Mouse (Mus musculus) limb, embryonic 14.5 days (tissue): ENCODE results near the gene Hcrtr1. TPM values are rescaled to one million over a fixed set of nuclear protein-coding genes. Genes with fewer than 3 reads are reported as not detected.
A peak's percentile ranks its signal among the peaks of the same experiment; 100 is the strongest.

Experiments
- ATAC-seq: fragments of 200-750 bp; cut with Nextera tagmentation; 2 replicates; pipeline ENCODE4 v1.8.0; 2017; ENCODE audit warnings: low read depth, moderate number of reproducible peaks, moderate TSS enrichment; ENCODE audit not compliant: low FRiP score
- DNase-seq: peaks from one replicate; pipeline ENCODE4 v3.0.0-alpha.2; 2015; ENCODE audit warnings: low spot score
- H3K27ac ChIP-seq: fragments of 300-500 bp; sonication (generic); replicated peaks from 2 replicates; pipeline ENCODE4 v1.5.1; 2014; ENCODE audit warnings: low read depth, mild to moderate bottlenecking, low read length, moderate library complexity, mixed read lengths
- H3K27me3 ChIP-seq: fragments of 300-500 bp; sonication (generic); 2 replicates; pipeline ENCODE4 v1.6.1; 2014; ENCODE audit warnings: low read length, mixed read lengths; ENCODE audit not compliant: control insufficient read depth, insufficient read depth
- H3K36me3 ChIP-seq: fragments of 300-500 bp; sonication (generic); 2 replicates; pipeline ENCODE4 v1.6.1; 2014; ENCODE audit warnings: mild to moderate bottlenecking, low read length, moderate library complexity, mixed read lengths; ENCODE audit not compliant: control insufficient read depth, insufficient read depth
- H3K4me1 ChIP-seq: fragments of 300-500 bp; sonication (generic); 2 replicates; pipeline ENCODE4 v1.6.1; 2014; ENCODE audit warnings: antibody characterized with exemption, low read length, mixed read lengths; ENCODE audit not compliant: control insufficient read depth, insufficient read depth
- H3K4me2 ChIP-seq: fragments of 300-500 bp; sonication (generic); replicated peaks from 2 replicates; pipeline ENCODE4 v1.6.1; 2014; ENCODE audit warnings: low read depth, mild to moderate bottlenecking, low read length, moderate library complexity; ENCODE audit not compliant: severe bottlenecking
- H3K4me3 ChIP-seq: fragments of 300-500 bp; sonication (generic); replicated peaks from 2 replicates; pipeline ENCODE4 v1.5.1; 2014; ENCODE audit warnings: low read length
- H3K9ac ChIP-seq: fragments of 300-500 bp; sonication (generic); 2 replicates; pipeline ENCODE4 v1.6.1; 2014; ENCODE audit warnings: mild to moderate bottlenecking, low read depth, low read length, moderate library complexity; ENCODE audit not compliant: severe bottlenecking
- H3K9me3 ChIP-seq: fragments of 300-500 bp; sonication (generic); 2 replicates; pipeline ENCODE4 v1.6.1; 2016; ENCODE audit warnings: low read length; ENCODE audit not compliant: control insufficient read depth
- POLR2A ChIP-seq: fragments of 200-500 bp; IDR thresholded peaks from 2 replicates; pipeline ENCODE4 v1.8.0; 2012; ENCODE audit warnings: inconsistent platforms, mild to moderate bottlenecking, moderate library complexity, borderline replicate concordance; ENCODE audit not compliant: insufficient read depth, insufficient read length; ENCODE audit errors: extremely low read depth
- WGBS: fragments of 180-500 bp; shearing (Covaris S2); extraction: QIAGEN DNeasy Blood & Tissue Kit; methylation state at CpG from one replicate; pipeline ENCODE4 v1.1.7; 2014; 5-methylcytosine and 5-hydroxymethylcytosine counted together
- polyA plus RNA-seq, 2 experiments: library from polyadenylated mRNA; depleted of rRNA in 1 of 2; stranded (reverse) in 1 of 2; unstranded in 1 of 2; fragments of >200 nt; fragmentation: Nextera tagmentation in 1 of 2; extraction: Ambion mirVana in 1 of 2; gene quantifications; 2 replicates each; pipeline versions ENCODE4 v1.2.1 to v1.2.3; 2012 to 2014

Hcrtr1 gene
- polyA plus RNA-seq, 2 experiments, result 0.08 to 0.10 TPM

DNA sequence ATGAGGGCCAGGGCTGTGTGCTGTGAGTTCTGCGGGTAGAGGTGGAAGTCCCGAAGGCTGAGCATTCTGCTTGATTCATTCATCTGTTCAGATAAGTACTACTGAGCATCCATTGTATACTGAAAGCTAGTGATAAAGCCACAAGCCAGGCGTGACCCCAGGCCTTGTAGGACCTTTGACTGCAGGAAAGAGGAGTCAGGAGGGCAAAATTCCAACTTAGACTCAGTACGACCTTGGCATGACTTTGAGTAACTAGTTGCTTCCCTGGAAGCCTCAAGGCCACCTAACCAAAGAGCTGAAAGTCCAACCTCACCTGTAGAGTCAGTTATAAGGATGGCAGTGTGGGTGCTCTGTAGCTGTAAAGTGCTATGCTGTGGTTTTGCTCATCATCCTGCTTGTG is 18.4 kb downstream of the Hcrtr1 start:
- Histone ChIP-seq H3K27me3 (no peaks in the 10 kb centered on the region), H3K9me3 (no peaks in the 10 kb centered on the region), H3K9ac (no peak overlapping the region), H3K36me3 (peaks cover 53% of the 10 kb centered on the region), H3K4me1 (no peaks in the 10 kb centered on the region), H3K4me2 (no peak overlapping the region), H3K4me3 (no peak overlapping the region), H3K27ac (no peak overlapping the region)
- WGBS, result 86% methylated on average over 4 of the region's 4 CpGs
- no peak for ATAC-seq
- no peak for TF ChIP-seq POLR2A
- no peak for DNase-seq

DNA sequence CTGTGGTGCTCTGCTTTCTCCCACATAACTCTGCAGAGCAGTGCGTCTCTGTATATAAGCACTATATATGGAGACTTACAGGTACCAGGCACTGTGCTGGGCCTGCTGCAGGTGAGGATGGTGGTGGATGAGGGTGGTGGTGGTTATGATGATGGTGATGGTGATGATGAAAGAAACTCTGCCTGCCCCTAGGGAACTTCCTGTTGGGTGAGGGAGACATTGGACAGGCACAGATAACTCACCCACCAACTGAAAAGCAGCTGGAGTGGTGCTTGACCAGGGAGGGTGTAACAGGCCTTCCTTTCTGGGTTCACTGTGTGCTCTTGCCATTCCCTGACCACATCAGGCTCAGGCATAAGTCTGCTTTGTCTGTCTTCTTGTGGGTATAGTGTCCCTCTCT is 26.4 kb downstream of the Hcrtr1 start:
- Histone ChIP-seq H3K4me2 (no peak overlapping the region), H3K9ac (no peak overlapping the region), H3K9me3 (no peaks in the 10 kb centered on the region), H3K4me1 (peaks cover 7% of the 10 kb centered on the region), H3K4me3 (no peak overlapping the region), H3K27ac (no peak overlapping the region), H3K36me3 (peaks cover 3% of the 10 kb centered on the region; the same call in 1 of the 2 replicates), H3K27me3 (no peaks in the 10 kb centered on the region)
- no peak for TF ChIP-seq POLR2A
- WGBS, result 100% methylated on average over 1 of the region's 1 CpGs
- ATAC-seq, result no peak
- no peak for DNase-seq

DNA sequence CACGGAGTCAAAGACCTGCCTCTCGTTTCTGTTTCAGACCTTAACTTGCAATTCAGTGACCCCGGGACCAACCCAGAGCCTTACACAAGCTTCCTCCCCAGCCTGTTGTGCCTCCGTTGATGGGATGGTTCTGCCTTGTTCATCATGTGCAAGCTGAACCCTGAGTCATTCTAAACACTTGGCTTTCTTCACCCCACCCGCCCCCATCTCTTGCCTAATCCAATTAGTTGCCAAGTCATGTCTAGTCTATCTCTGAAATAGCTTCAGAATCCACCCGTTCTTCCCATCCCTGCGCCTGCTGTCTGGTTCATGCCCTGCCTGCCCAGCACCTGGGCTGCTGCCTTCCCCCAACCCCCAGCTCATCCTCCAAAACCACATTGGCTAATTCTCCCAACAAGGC is 26.9 kb downstream of the Hcrtr1 start:
- DNase-seq, result no peak
- Histone ChIP-seq H3K27me3 (no peaks in the 10 kb centered on the region), H3K36me3 (0 out of 2 replicates have a peak, but pooled peaks cover 2% of the 10 kb centered on the region), H3K27ac (no peak overlapping the region), H3K4me2 (no peak overlapping the region), H3K4me3 (no peak overlapping the region), H3K9me3 (no peaks in the 10 kb centered on the region), H3K4me1 (peaks cover 7% of the 10 kb centered on the region), H3K9ac (no peak overlapping the region)
- 83% methylated on average over 7 of the region's 7 CpGs for WGBS
- TF ChIP-seq POLR2A, result no peak
- ATAC-seq, result no peak

DNA sequence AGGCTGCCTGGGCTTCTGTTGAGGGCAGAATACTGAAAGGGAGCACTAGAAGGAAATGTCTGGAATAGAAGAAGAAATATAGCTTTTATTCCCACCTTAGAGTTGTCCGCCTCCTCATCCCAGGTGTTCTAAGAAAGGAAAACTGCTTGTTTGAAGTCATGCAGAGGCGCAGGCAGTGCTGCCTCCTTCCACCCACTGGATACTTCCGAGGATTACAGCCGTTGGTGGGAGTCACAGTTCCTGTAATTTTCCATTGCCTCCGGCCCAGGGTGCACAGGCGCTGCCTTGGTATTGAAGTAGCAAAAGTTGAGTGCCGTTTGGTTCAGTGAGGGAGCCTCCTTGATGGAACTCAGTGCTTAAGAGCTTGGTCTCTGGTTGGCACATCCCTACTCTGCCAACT is 29.1 kb downstream of the Hcrtr1 start:
- Histone ChIP-seq H3K4me3 (no peak overlapping the region), H3K27me3 (no peaks in the 10 kb centered on the region), H3K9ac (no peak overlapping the region), H3K27ac (no peak overlapping the region), H3K36me3 (0 out of 2 replicates have a peak, but pooled peaks cover 2% of the 10 kb centered on the region), H3K9me3 (no peaks in the 10 kb centered on the region), H3K4me1 (peaks cover 10% of the 10 kb centered on the region), H3K4me2 (no peak overlapping the region)
- no peak for TF ChIP-seq POLR2A
- no peak for ATAC-seq
- 87% methylated on average over 7 of the region's 7 CpGs for WGBS
- DNase-seq, result no peak

DNA sequence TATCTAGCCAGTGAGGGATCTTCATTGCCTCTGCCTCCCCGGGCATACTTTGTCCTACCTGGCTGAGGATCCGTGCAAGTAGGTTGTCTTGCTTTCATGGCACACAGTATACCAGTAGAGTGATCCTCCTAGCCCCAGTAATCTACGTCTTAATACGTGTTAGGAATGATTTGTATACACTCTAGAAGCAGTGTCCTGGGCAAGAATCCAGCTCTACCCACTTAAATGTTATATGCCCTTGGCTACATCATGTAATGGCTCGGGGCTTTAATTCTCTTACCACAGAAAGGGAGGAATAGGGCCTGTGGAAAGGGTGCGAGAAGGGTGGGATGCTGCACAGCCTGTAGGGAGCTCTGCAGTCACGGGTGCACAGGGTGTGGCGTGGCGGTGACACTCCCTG is 29.5 kb downstream of the Hcrtr1 start:
- Histone ChIP-seq H3K4me2 (no peak overlapping the region), H3K4me1 (peaks cover 10% of the 10 kb centered on the region), H3K9me3 (no peaks in the 10 kb centered on the region), H3K9ac (no peak overlapping the region), H3K27ac (no peak overlapping the region), H3K4me3 (no peak overlapping the region), H3K27me3 (no peaks in the 10 kb centered on the region), H3K36me3 (0 out of 2 replicates have a peak, but pooled peaks cover 2% of the 10 kb centered on the region)
- no peak for TF ChIP-seq POLR2A
- 90% methylated on average over 9 of the region's 9 CpGs for WGBS
- DNase-seq (no peak), ATAC-seq (no peak)

DNA sequence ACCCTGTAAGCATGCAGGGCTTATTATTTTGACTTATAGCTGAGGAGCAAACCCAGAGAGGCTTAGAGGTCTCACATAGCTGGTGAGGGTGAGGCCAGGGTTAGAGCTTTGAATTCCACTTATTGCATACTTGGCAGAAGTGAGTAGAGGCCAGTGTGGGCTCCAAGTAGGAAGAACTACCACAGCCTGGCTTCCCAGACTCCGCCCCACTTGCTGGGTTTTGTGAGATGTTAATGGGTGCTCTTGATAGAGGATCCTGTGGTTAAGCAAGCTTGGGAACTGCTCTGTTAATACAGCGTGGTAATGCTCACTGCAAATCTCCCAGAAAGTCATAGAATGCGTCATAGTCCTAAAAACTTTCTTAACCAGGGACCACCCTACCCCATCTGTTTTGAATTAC is 30.2 kb downstream of the Hcrtr1 start:
- Histone ChIP-seq H3K27me3 (no peaks in the 10 kb centered on the region), H3K4me2 (0 out of 2 replicates have a peak overlapping the region, but pooled peaks have one; percentile 55), H3K9ac (no peak overlapping the region), H3K27ac (no peak overlapping the region), H3K36me3 (no peaks in the 10 kb centered on the region), H3K4me3 (no peak overlapping the region), H3K9me3 (no peaks in the 10 kb centered on the region), H3K4me1 (peaks cover 10% of the 10 kb centered on the region)
- WGBS, result 63% methylated on average over 3 of the region's 3 CpGs
- ATAC-seq (no peak), DNase-seq (no peak)
- TF ChIP-seq POLR2A, result no peak
